Mouse (Mus musculus) erythroblast, embryonic 14.5 days (primary cell): ENCODE measurements around the gene Gper1. TPM values are rescaled to one million over a fixed set of nuclear protein-coding genes. Genes with fewer than 3 reads are reported as not detected.

Experiments
- H3K27me3 ChIP-seq: 2 replicates; pipeline ENCODE4 v1.6.1; 2012; ENCODE audit warnings: inconsistent platforms; ENCODE audit not compliant: control insufficient read depth
- H3K36me3 ChIP-seq: 2 replicates; pipeline ENCODE4 v1.6.1; 2012; ENCODE audit warnings: mild to moderate bottlenecking, inconsistent platforms; ENCODE audit not compliant: control insufficient read depth
- H3K4me1 ChIP-seq: 2 replicates; pipeline ENCODE4 v1.6.1; 2012; ENCODE audit warnings: inconsistent platforms; ENCODE audit not compliant: control insufficient read depth
- H3K4me3 ChIP-seq: replicated peaks from 2 replicates; pipeline ENCODE3; 2012; ENCODE audit warnings: moderate library complexity, mild to moderate bottlenecking, inconsistent platforms
- H3K9me3 ChIP-seq: 2 replicates; pipeline ENCODE4 v1.6.1; 2012; ENCODE audit warnings: low read length, inconsistent platforms, mixed read lengths; ENCODE audit not compliant: control insufficient read depth
- GATA1 ChIP-seq: IDR thresholded peaks from 2 replicates; pipeline ENCODE4 v1.6.1; 2012; ENCODE audit warnings: low read length, inconsistent platforms, mixed read lengths
- TAL1 ChIP-seq: IDR thresholded peaks from 3 replicates; pipeline ENCODE4 v1.6.1; 2012; ENCODE audit warnings: low read length, inconsistent platforms, mixed read lengths
- polyA plus RNA-seq: library from polyadenylated mRNA; stranded (reverse); fragments of >175 nt; gene quantifications from 2 replicates; pipeline ENCODE4 v1.2.3, GENCODE M21; 2012

Gper1 gene
- not detected in 2 replicates for polyA plus RNA-seq

GRCm38 (mm10) chr5:139423026-139423865 lies at the start of gene Gper1:
Gene Gper1 (plus strand): TSS chr5:139423151.
- Histone ChIP-seq H3K27me3 (no peaks in the 10 kb centered on the region), H3K36me3 (peaks cover 3% of the 10 kb centered on the region; the same call in 1 of the 2 replicates), H3K4me3 (no peak within 1 kb of the TSS), H3K9me3 (no peaks in the 10 kb centered on the region), H3K4me1 (no peaks in the 10 kb centered on the region; the same call in 1 of the 2 replicates)
- TF ChIP-seq GATA1, result no peak

GRCm38 (mm10) chr5:139373889-139374444 lies 49.0 kb upstream of the Gper1 start:
- H3K4me1 ChIP-seq, result peaks cover 94% of the 10 kb centered on the region
- no peak overlapping the region for H3K4me3 ChIP-seq
- peaks cover 10% of the 10 kb centered on the region for H3K36me3 ChIP-seq
- no peak for TF ChIP-seq TAL1
- TF ChIP-seq GATA1, result no peak
- no peaks in the 10 kb centered on the region for H3K9me3 ChIP-seq
- no peaks in the 10 kb centered on the region for H3K27me3 ChIP-seq

GRCm38 (mm10) chr5:139374841-139375240 lies 48.1 kb upstream of the Gper1 start:
- H3K36me3 ChIP-seq, result peaks cover 4% of the 10 kb centered on the region
- H3K4me3 ChIP-seq, result no peak overlapping the region
- H3K9me3 ChIP-seq, result no peaks in the 10 kb centered on the region
- H3K27me3 ChIP-seq, result no peaks in the 10 kb centered on the region
- no peak for TF ChIP-seq GATA1
- TF ChIP-seq TAL1, result no peak
- peaks cover 98% of the 10 kb centered on the region for H3K4me1 ChIP-seq

- peaks cover 91% of the 10 kb centered on the region for H3K4me1 ChIP-seq
- no peaks in the 10 kb centered on the region for H3K9me3 ChIP-seq
- no peaks in the 10 kb centered on the region for H3K27me3 ChIP-seq
- H3K36me3 ChIP-seq, result peaks cover 10% of the 10 kb centered on the region
- TF ChIP-seq TAL1 (no peak), GATA1 (no peak)
- no peak within 1 kb of the TSS for H3K4me3 ChIP-seq
Observed at GRCm38 (mm10) chr5:139377468-139378270, 45.3 kb upstream of the Gper1 start, which contains the start of gene Gpr146. Gene Gpr146 (plus strand): TSS chr5:139377697.

GRCm38 (mm10) chr5:139378271-139378556 lies 44.7 kb upstream of the Gper1 start:
- TF ChIP-seq TAL1 (no peak), GATA1 (no peak)
- Histone ChIP-seq H3K9me3 (no peaks in the 10 kb centered on the region), H3K4me1 (peaks cover 91% of the 10 kb centered on the region), H3K27me3 (no peaks in the 10 kb centered on the region), H3K4me3 (no peak overlapping the region), H3K36me3 (peaks cover 16% of the 10 kb centered on the region)

- H3K4me3 ChIP-seq, result peak overlapping the region; percentile 64
- H3K27me3 ChIP-seq, result no peaks in the 10 kb centered on the region
- TF ChIP-seq GATA1 (no peak), TAL1 (no peak)
- H3K9me3 ChIP-seq, result no peaks in the 10 kb centered on the region
- peaks cover 25% of the 10 kb centered on the region for H3K36me3 ChIP-seq
- peaks cover 93% of the 10 kb centered on the region for H3K4me1 ChIP-seq
Observed at GRCm38 (mm10) chr5:139378986-139379629, 43.8 kb upstream of the Gper1 start.

- H3K4me3 ChIP-seq, result peak overlapping the region; percentile 64
- H3K27me3 ChIP-seq, result no peaks in the 10 kb centered on the region
- peaks cover 93% of the 10 kb centered on the region for H3K4me1 ChIP-seq
- no peak for TF ChIP-seq GATA1
- peaks cover 32% of the 10 kb centered on the region for H3K36me3 ChIP-seq
- H3K9me3 ChIP-seq, result no peaks in the 10 kb centered on the region
Observed at GRCm38 (mm10) chr5:139379771-139380384, 43.1 kb upstream of the Gper1 start.

GRCm38 (mm10) chr5:139380385-139381248 lies 42.3 kb upstream of the Gper1 start:
- TF ChIP-seq TAL1 (no peak), GATA1 (no peak)
- Histone ChIP-seq H3K27me3 (no peaks in the 10 kb centered on the region), H3K4me1 (peaks cover 94% of the 10 kb centered on the region), H3K36me3 (peaks cover 40% of the 10 kb centered on the region), H3K9me3 (no peaks in the 10 kb centered on the region), H3K4me3 (peak overlapping the region; percentile 64)
